Mouse (Mus musculus) forebrain, embryonic 10.5 days (tissue): ENCODE results near the gene Tlr13. TPM values are rescaled to one million over a fixed set of nuclear protein-coding genes. Genes with fewer than 3 reads are reported as not detected.

ENCODE experiments used
- DNase-seq: peaks from one replicate; pipeline ENCODE4 v3.0.0-alpha.2; 2017; ENCODE audit warnings: low spot score; ENCODE audit errors: extremely low spot score
- H3K27ac ChIP-seq: fragments of 300-500 bp; sonication (generic); 2 replicates; pipeline ENCODE4 v1.5.1; 2016; ENCODE audit warnings: mild to moderate bottlenecking
- H3K27me3 ChIP-seq: fragments of 300-500 bp; sonication (generic); 2 replicates; pipeline ENCODE4 v1.6.1; 2016; ENCODE audit warnings: mild to moderate bottlenecking; ENCODE audit not compliant: poor library complexity, severe bottlenecking
- H3K36me3 ChIP-seq: fragments of 300-500 bp; sonication (generic); replicated peaks from 2 replicates; pipeline ENCODE4 v1.6.1; 2016; ENCODE audit warnings: mild to moderate bottlenecking, moderate library complexity
- H3K4me1 ChIP-seq: fragments of 300-500 bp; sonication (generic); 2 replicates; pipeline ENCODE4 v1.6.1; 2016
- H3K4me3 ChIP-seq: fragments of 300-500 bp; sonication (generic); 2 replicates; pipeline ENCODE4 v1.5.1; 2016; ENCODE audit warnings: mild to moderate bottlenecking, moderate library complexity
- H3K9me3 ChIP-seq: fragments of 300-500 bp; sonication (generic); 2 replicates; pipeline ENCODE4 v1.6.1; 2016; ENCODE audit warnings: mild to moderate bottlenecking, moderate library complexity
- WGBS: fragments of 180-500 bp; shearing (Covaris S2); methylation state at CpG from one replicate; pipeline ENCODE4 v1.1.7; 2016; 5-methylcytosine and 5-hydroxymethylcytosine counted together
- polyA plus RNA-seq: library from polyadenylated mRNA; unstranded; fragments of >200 nt; fragmentation: Nextera tagmentation; extraction: Ambion mirVana; gene quantifications from 2 replicates; pipeline ENCODE4 v1.2.1, GENCODE M21; 2016

Gene Tlr13
- polyA plus RNA-seq: 0.10 and 0.12 TPM in 2 replicates

DNA sequence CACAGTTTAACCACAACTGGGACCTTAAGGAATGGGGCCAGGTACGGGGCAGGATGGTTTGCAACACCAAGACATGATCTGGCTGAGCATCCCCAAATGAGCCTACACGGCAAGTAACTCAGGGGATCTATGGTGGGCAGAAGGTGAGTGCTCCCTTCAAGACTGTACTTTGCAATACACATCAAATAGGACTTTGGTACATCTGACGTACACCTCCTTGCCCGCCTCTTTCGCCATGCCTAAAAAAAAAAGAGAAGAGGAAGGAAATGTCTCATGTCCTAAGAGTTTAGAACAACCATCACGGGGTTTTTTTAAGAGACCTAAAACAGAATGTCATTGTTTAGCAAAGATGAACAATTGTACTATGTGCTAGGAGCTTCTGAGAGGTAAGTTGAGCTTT lies at the start of gene Tlr13:
Gene Tlr13 (plus strand): TSS at position 269 of the 400 bp plus-strand sequence.
- Histone ChIP-seq H3K27me3 (peaks cover 53% of the 10 kb centered on the region), H3K36me3 (no peaks in the 10 kb centered on the region), H3K9me3 (no peaks in the 10 kb centered on the region), H3K4me3 (no peak within 1 kb of the TSS), H3K27ac (no peak within 1 kb of the TSS), H3K4me1 (no peaks in the 10 kb centered on the region)
- no peak for DNase-seq
- WGBS: 88% methylated on average over 6 of the region's 6 CpGs

DNA sequence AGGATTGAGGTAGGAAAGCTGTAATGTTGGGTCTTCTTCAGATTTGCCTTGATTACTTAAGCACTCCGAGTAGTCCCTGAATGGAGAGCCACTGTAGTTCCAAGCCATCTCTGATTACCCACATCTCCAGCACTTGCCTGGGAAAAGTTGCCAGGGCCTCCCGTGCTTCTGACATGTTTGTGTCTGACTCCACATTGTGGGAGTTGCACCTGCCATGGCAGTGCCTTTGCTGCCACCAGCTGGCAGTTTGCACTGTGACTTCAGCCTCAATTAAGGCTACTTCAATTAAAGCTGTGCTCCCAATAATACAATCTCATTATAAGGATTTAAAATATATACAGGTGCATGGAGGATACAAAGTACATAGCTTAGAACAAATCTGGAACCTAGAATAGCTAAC lies 37.5 kb upstream of the Tlr13 start:
- peaks cover 33% of the 10 kb centered on the region for H3K36me3 ChIP-seq
- H3K4me1 ChIP-seq: no peaks in the 10 kb centered on the region
- H3K9me3 ChIP-seq: no peaks in the 10 kb centered on the region
- H3K27me3 ChIP-seq: peaks cover 59% of the 10 kb centered on the region
- no peak for DNase-seq
- no peak overlapping the region for H3K27ac ChIP-seq
- WGBS: 65% methylated on average over 2 of the region's 2 CpGs
- H3K4me3 ChIP-seq: no peak overlapping the region

DNA sequence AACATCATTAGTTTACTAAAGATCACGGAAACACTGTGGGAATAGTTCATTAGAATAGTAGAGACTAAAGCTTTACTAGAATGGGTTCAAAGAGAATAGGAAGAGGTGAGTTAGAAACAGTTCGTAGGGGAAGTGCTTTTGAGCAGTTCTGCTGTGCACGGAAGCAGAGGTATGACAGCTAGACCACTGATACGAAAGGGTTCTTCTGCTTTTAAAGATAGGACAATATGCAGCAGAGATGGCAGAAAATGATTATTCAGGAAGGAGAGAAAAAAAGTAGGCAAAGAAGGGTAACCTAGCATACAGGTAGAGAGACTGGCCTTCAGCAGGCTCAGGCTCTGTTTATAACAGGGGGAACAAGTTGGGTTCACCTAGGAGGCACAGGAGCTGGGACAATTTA lies 29.1 kb upstream of the Tlr13 start:
- Histone ChIP-seq H3K27me3 (peaks cover 46% of the 10 kb centered on the region), H3K4me1 (no peaks in the 10 kb centered on the region), H3K27ac (no peak overlapping the region), H3K36me3 (peaks cover 15% of the 10 kb centered on the region), H3K4me3 (no peak overlapping the region), H3K9me3 (no peaks in the 10 kb centered on the region)
- 82% methylated on average over 4 of the region's 4 CpGs for WGBS
- no peak for DNase-seq

DNA sequence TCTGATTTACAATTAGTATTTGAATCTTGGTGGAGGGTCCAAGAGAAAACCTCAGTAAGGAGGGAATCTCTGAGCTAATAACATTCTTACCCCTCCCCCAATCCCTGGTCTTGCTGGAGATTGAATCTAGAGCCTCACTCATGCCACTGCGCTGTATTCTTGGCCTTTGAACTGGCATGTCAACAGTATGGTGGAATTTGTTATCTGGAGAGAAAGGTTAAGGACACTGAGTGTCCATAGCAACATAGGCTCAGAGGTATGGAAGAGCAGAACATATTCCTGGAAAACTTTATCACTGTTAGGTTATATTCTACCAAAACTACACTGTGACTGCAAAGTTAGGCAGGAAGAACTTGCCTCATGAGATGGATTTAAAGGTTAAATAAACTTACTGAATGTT lies 28.3 kb upstream of the Tlr13 start:
- H3K27ac ChIP-seq: no peak overlapping the region
- H3K4me1 ChIP-seq: no peaks in the 10 kb centered on the region
- 88% methylated on average over 1 of the region's 1 CpGs for WGBS
- DNase-seq: no peak
- H3K36me3 ChIP-seq: peaks cover 17% of the 10 kb centered on the region
- no peaks in the 10 kb centered on the region for H3K9me3 ChIP-seq
- H3K27me3 ChIP-seq: peaks cover 38% of the 10 kb centered on the region
- H3K4me3 ChIP-seq: no peak overlapping the region

DNA sequence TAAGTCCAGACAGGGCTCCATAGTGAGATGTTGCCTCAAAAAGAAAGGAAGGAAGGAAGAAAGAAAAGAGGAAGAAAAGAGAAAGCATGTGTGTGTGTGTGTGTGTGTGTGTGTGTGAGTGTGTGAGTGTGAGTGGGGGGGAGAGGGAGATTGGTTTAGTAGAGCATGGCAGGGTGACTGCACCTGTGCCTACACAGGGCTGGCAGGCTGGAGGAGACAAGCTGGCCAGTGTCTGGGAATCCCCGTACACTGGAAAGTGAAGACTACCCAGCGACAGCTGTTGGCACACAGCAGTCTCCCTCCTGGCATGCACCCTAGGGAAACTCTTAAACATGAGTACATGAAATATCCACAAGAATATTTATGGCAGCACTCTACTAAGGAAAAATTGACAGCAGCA lies 20.2 kb upstream of the Tlr13 start:
- no peak for DNase-seq
- peaks cover 23% of the 10 kb centered on the region for H3K36me3 ChIP-seq
- no peak overlapping the region for H3K27ac ChIP-seq
- 92% methylated on average over 2 of the region's 2 CpGs for WGBS
- H3K4me3 ChIP-seq: no peak overlapping the region
- H3K9me3 ChIP-seq: no peaks in the 10 kb centered on the region
- H3K27me3 ChIP-seq: peaks cover 27% of the 10 kb centered on the region
- no peaks in the 10 kb centered on the region for H3K4me1 ChIP-seq

DNA sequence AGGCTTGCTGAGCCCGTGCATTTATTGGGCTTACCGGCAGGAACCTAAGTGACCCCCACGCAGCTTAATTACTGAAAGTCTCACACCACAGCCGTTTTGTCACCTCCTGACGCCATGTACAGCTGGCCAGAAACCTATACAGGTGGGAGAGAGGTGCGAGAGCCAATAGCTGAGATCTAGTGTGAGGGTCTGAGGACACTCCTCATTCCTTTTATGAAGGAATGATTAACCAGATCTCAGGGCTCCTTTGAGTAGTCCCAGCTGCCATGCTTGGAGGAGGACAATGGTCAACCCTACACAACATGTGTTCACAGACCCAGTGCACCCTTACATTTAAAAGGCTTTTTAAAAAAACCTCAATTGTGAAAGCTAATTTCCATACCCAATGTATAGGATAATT lies 14.7 kb upstream of the Tlr13 start:
- no peak for DNase-seq
- Histone ChIP-seq H3K27me3 (peaks cover 53% of the 10 kb centered on the region), H3K27ac (no peak overlapping the region), H3K36me3 (peaks cover 16% of the 10 kb centered on the region), H3K4me3 (no peak overlapping the region), H3K4me1 (no peaks in the 10 kb centered on the region), H3K9me3 (no peaks in the 10 kb centered on the region)
- WGBS: 85% methylated on average over 6 of the region's 6 CpGs

DNA sequence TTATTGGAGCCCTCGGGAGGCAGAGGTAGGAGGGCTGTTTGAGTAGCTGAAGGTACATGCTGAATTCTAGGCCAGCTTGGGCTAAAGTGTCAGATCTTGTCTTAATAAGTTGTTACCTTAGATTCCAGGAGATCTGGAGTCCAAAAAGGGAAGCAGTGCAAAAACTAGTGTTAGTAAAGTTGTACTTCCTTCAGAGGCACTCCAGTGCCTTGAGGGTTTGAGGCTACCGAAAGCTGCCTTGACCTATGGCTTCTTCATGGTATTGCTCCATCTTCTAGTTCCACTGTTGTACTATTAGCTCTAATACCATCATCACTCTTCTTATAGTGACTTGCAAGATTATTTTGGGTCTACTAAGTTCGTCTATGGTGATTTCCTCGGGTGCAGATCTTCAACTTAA lies 13.1 kb upstream of the Tlr13 start:
- H3K36me3 ChIP-seq: 0 out of 2 replicates have a peak, but pooled peaks cover 9% of the 10 kb centered on the region
- H3K4me3 ChIP-seq: no peak overlapping the region
- WGBS: 91% methylated on average over 4 of the region's 4 CpGs
- no peak for DNase-seq
- H3K27ac ChIP-seq: no peak overlapping the region
- peaks cover 57% of the 10 kb centered on the region for H3K27me3 ChIP-seq
- H3K4me1 ChIP-seq: no peaks in the 10 kb centered on the region
- no peaks in the 10 kb centered on the region for H3K9me3 ChIP-seq

DNA sequence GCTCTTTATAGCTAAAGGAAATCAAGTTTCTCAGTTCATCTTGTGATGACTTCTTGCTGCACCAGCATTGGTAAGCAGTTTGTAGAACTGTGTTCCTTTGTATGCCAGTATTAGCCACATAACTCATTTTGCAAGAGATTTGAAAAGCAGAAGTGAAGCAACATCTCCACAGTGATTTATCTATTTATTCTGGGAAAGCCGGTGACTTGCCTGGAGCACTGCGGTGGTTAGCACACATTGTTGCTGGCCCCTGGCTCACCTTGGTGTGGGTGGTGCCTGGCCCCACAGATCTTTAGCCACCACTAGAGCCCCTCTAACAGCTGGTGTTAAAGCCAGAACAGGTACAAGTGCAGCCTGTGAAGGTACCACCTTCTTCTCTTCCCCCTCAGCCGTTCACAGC lies 8.1 kb upstream of the Tlr13 start:
- H3K36me3 ChIP-seq: no peaks in the 10 kb centered on the region
- H3K4me3 ChIP-seq: no peak overlapping the region
- H3K27me3 ChIP-seq: peaks cover 52% of the 10 kb centered on the region
- no peak for DNase-seq
- H3K27ac ChIP-seq: no peak overlapping the region
- no peaks in the 10 kb centered on the region for H3K9me3 ChIP-seq
- 90% methylated on average over 3 of the region's 3 CpGs for WGBS
- H3K4me1 ChIP-seq: no peaks in the 10 kb centered on the region

DNA sequence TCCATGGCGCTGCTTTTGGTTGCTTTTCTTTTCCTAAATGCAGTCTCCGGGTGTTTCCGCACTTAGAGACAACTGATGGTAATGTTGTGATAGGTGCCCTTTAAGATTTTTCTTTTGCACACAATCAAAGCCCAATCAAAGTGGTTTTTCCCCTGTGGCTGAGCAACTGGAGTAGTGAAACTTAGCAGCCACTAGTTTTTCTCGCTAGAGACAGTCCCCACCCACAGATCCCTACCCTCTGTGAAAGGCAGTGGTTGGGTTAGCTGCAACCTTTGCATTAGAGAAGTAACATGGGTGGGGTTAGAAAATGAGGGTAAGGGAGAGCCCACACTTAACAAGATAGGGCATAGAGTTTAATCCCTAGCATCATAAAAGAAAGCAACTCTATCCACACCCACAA lies 7.5 kb upstream of the Tlr13 start:
- no peaks in the 10 kb centered on the region for H3K4me1 ChIP-seq
- no peak overlapping the region for H3K27ac ChIP-seq
- H3K9me3 ChIP-seq: no peaks in the 10 kb centered on the region
- no peak for DNase-seq
- peaks cover 52% of the 10 kb centered on the region for H3K27me3 ChIP-seq
- H3K36me3 ChIP-seq: no peaks in the 10 kb centered on the region
- no peak overlapping the region for H3K4me3 ChIP-seq
- 85% methylated on average over 4 of the region's 4 CpGs for WGBS

DNA sequence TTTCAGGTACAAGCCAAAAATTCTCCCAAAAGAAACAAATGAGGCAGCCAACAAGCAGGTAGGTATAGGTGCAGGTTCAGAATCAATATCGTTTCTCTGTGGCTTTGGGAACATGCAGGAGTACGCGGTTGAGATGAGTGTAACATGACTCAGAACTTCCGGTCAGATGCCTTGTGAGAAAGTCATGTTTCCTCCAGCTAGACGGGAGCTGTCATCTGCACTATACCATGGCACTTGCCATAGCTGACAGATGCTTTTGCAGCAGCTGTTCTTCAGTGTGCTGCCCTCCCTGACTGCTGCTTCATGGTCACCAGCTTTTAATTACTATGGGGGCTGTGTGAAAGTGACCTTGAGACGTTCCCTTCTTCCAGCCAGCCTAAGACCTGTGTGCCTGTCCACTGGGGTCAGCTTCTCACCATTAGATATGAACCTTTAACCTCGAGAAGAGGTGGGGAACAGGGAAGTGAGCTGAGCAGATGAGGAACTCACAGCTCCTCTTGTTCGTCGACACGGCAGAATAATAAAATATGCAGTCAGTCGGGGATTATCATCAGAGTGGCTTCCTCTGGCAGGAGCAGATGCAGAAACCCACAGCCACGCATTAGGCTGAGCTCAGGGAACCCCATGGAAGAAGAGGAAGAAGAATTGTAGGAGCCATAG lies 7.0 kb upstream of the Tlr13 start:
- H3K27me3 ChIP-seq: peaks cover 54% of the 10 kb centered on the region
- no peak for DNase-seq
- no peaks in the 10 kb centered on the region for H3K36me3 ChIP-seq
- no peak overlapping the region for H3K4me3 ChIP-seq
- no peaks in the 10 kb centered on the region for H3K9me3 ChIP-seq
- WGBS: 79% methylated on average over 12 of the region's 12 CpGs
- H3K4me1 ChIP-seq: no peaks in the 10 kb centered on the region
- no peak overlapping the region for H3K27ac ChIP-seq

DNA sequence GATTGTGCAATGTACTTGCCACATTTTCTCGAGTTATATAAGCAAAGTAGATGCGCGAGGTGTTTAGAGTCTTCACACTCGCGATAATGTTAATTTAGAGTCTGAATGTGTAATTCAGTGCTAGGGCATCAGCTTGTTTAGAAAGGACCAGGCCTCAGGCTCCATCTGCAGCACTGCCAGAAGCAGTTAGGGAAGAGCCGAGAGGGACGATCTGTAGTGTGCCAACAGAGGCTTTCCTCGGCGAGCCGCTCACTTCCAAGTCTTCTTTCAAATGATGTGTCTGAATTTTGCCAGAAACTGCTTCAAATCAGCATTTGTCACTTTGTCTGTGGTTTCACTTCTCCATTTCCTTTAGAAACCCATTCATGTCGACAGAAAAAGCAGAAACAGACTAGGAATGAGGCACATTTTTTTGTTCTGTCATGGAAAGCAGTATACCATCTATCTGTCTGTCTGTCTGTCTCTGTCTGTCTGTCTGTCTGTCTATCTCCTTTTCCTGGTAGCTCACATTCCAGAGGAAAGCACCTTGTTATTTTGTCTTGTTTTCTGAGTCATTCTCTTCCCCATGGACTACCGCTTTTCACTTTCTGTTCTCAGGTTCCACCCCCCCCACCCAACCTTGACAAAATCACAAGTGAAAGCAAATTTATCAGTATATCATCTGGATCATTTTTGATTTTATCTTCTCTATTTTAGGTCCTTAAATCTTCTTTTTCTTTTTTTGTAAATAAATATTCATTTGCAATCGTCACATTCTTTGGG lies 3.5 kb upstream of the Tlr13 start:
- peaks cover 48% of the 10 kb centered on the region for H3K27me3 ChIP-seq
- H3K4me3 ChIP-seq: no peak overlapping the region
- no peak for DNase-seq
- H3K36me3 ChIP-seq: no peaks in the 10 kb centered on the region
- H3K4me1 ChIP-seq: no peaks in the 10 kb centered on the region
- no peaks in the 10 kb centered on the region for H3K9me3 ChIP-seq
- no peak overlapping the region for H3K27ac ChIP-seq
- 85% methylated on average over 13 of the region's 13 CpGs for WGBS

DNA sequence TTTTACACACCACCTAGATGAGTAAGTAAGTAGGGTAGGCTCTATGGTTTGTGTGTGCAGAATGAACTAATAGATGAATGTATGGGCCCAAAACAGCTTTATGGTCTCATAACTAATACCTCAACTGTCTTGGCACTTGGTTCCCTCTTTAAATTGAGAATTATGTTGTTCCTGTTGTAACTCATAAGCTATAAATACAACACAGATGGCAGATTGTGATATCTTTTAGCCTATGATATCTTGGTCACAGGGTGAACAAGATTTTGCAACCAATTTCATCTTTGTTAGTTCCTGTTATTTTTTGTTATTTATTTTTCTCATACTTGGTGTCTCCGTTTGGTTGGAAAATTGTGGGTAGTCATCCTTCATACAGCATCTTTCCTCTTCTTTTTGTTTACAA lies 5.2 kb downstream of the Tlr13 start:
- Histone ChIP-seq H3K27ac (no peak overlapping the region), H3K4me1 (no peaks in the 10 kb centered on the region), H3K27me3 (peaks cover 62% of the 10 kb centered on the region), H3K9me3 (no peaks in the 10 kb centered on the region), H3K36me3 (no peaks in the 10 kb centered on the region), H3K4me3 (no peak overlapping the region)
- 91% methylated on average over 1 of the region's 1 CpGs for WGBS
- no peak for DNase-seq

DNA sequence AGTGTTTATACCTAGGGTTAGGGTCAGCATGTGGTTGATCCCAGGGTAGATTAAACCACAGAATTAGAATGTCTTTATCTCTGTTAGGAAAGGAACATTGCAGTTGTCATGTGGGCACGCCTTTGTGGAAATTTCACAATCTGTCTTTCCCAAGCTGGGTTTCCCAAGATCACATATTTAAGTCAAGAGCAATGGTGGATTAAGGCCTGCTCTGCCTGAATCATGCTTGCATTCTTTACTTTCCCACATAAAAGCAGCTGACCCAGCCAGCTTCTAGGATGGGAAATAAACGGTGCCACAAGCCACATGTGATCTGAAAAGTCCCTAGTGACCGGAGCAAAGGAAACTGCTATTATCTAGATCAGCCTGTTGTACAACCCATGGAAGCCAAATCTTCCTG lies 6.5 kb downstream of the Tlr13 start:
- peaks cover 62% of the 10 kb centered on the region for H3K27me3 ChIP-seq
- no peak overlapping the region for H3K27ac ChIP-seq
- no peak for DNase-seq
- 85% methylated on average over 3 of the region's 3 CpGs for WGBS
- H3K4me1 ChIP-seq: no peaks in the 10 kb centered on the region
- H3K9me3 ChIP-seq: no peaks in the 10 kb centered on the region
- H3K36me3 ChIP-seq: no peaks in the 10 kb centered on the region
- no peak overlapping the region for H3K4me3 ChIP-seq
